Mouse (Mus musculus) adrenal gland, postnatal 25 days (tissue): Measurements from ENCODE around the gene Sept9. TPM values are rescaled to one million over a fixed set of nuclear protein-coding genes. Genes with fewer than 3 reads are reported as not detected.
A peak's percentile ranks its signal among the peaks of the same experiment; 100 is the strongest.

Experiments used
- DNase-seq: peaks from one replicate; pipeline ENCODE4 v3.0.0; 2021; ENCODE audit warnings: mixed read lengths
- total RNA-seq: library from RNA; stranded (reverse); gene quantifications from 2 replicates; pipeline ENCODE4 v1.2.3, GENCODE M21; 2021

Sept9 gene
- total RNA-seq, 1 experiment from 2014 or later = 148 TPM

- no peak for DNase-seq
These were observed 184.8 kb downstream of the Sept9 start for GRCm38 (mm10) chr11:117384235-117384634.

DNA sequence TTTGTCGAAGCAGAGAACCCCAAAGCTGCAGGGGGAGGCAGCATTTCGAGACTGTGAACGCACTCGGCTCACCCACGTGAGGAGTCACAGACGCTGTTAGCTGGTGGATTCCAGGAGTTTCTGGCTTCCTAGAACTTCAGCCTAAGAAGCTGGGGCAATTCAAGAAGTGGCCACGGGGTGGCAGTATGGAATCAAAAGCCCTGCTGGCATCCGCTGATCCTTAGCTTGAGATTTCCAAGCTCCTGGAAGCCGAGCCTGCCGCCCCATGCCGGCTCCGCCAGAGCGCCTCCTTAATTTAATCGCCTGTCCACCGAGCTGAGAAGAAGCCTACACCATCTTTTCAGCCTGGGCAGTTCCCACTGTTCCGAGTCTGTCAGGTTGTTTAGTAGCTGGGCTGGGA, 185.4 kb downstream of the Sept9 start:
- peak; percentile 91 for DNase-seq

GRCm38 (mm10) chr11:117385331-117386103, 186.1 kb downstream of the Sept9 start:
- DNase-seq = no peak

DNA sequence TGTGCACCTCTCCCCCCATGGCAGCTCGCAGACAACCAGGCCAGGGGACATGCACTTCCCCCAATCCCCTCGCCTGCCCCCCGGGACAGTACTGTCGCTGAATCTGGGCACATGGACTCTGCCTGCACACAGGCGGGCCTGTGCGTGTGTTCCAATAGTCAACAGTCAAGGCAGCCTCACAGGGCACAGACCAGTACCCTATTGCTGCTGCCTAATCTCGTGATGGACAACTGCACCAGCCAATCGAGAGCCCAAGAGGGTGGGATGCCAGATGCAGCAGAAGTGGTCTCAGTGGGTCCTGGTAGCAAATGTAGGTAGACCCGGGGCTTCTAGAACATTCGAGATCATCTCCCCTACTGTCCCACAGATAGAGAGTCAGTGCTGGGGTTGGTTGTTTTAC, 187.8 kb downstream of the Sept9 start:
- no peak for DNase-seq

DNA sequence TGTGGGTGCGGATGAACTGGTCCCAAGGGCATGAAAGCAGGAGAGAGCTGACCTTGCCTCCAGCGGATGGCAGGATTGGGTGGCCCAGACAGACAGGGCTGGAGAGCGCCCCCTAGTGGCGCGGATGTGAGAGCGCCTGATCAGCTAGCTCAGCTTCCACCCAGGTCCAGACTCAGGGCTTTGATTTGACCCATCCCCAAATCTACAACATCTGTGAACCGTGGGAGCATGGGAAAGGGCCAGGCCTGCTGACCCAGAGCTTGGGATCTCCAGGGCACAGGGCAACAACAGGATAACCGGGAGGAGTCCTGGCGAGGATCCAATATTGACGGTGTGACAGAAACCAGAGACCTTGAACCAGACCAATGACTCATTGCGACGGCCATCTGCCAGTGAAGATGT, 190.5 kb downstream of the Sept9 start:
- DNase-seq = peak; percentile 87

- DNase-seq = no peak
These were observed 191.5 kb downstream of the Sept9 start for GRCm38 (mm10) chr11:117390774-117391534.

GRCm38 (mm10) chr11:117392251-117392650, 192.8 kb downstream of the Sept9 start:
- DNase-seq = no peak

- no peak for DNase-seq
These were observed 194.3 kb downstream of the Sept9 start for GRCm38 (mm10) chr11:117393715-117394114.

GRCm38 (mm10) chr11:117394230-117395137, 195.0 kb downstream of the Sept9 start:
- peak; percentile 31 for DNase-seq

- DNase-seq = no peak
These were observed 195.8 kb downstream of the Sept9 start for GRCm38 (mm10) chr11:117395228-117395627.

DNA sequence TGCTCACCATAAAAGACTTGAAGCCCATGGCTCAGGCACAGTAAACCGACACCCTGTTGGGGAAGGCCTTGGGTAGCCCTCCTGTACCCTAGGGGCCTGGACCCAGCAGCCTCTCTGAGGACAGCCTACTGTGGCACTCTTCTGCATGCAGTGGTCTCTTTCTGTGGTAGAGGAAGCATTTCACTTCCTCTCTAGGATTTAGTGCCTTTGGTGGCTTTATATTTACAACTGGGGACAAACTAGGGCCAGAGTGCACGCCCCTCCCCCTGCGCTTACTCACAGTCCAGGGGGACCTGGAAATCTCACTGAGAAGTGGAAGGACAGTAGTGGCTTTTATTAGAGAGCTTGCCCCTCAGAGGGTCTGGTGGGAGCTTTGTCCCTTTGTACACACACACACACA, 197.5 kb downstream of the Sept9 start:
- no peak for DNase-seq

- DNase-seq = no peak
These were observed 198.3 kb downstream of the Sept9 start for GRCm38 (mm10) chr11:117397755-117398154.

DNA sequence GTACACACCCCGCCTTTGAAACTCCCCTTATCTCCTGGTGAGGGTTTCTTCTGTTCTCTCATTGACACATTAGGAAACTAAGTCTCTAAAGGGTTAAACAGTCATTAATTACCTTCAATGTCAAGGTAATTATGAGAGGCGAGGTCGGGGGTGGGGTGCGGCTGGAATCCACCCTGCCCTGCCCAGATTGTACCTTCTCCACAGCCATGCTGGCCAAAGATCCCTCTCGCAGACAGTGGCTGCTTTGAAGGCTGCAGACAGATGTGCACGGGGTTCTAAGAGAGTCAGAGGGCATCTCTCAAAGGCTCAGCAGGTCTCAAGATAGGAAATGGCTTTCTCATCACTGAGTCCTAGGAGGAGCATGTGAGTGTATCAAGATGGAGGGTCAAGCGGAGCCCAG, 198.7 kb downstream of the Sept9 start:
- DNase-seq = no peak

- no peak for DNase-seq
These were observed 202.3 kb downstream of the Sept9 start for GRCm38 (mm10) chr11:117401583-117402367.

GRCm38 (mm10) chr11:117402550-117402949, 203.1 kb downstream of the Sept9 start:
- DNase-seq = no peak

GRCm38 (mm10) chr11:117403073-117403472, 203.6 kb downstream of the Sept9 start:
- DNase-seq = no peak

DNA sequence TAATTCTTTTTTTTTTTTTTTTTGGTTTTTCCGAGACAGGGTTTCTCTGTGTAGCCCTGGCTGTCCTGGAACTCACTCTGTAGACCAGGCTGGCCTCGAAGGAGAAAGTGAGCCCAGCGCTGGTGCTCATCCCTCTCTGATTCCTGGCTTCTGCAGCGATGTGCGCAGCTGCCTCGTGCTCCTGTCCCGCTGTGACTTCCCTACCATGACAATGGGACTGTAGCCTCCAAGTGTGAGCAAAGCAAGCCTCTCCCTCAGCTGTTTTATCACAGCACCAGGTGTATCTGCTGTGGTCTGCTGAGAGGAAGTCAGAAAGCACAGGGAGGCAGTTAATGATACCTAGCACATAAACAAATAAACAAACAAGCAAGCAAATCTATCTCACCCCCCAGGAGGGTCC, 204.3 kb downstream of the Sept9 start:
- DNase-seq = no peak

DNA sequence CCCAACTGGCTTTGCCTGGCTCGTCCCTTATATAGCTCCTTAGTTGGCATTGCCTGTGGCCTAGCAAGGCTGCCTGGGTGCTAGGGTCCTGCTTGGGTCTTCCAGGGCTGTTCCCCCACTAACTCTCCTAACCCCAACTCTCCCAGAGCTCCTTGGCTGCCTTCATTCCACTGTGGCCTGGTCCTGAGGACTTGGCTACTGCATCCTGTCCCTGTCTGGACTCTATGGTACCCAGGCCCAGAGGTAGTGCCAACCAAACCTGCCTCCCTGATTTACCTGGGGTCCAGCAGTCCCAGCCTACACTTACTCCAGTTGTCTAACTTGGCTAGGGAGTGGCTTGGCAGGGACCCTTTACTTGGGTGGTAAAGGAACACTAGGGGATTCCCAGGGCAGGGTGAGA, 207.2 kb downstream of the Sept9 start:
- DNase-seq = no peak

GRCm38 (mm10) chr11:117407196-117407595, 207.7 kb downstream of the Sept9 start:
- DNase-seq = no peak

DNA sequence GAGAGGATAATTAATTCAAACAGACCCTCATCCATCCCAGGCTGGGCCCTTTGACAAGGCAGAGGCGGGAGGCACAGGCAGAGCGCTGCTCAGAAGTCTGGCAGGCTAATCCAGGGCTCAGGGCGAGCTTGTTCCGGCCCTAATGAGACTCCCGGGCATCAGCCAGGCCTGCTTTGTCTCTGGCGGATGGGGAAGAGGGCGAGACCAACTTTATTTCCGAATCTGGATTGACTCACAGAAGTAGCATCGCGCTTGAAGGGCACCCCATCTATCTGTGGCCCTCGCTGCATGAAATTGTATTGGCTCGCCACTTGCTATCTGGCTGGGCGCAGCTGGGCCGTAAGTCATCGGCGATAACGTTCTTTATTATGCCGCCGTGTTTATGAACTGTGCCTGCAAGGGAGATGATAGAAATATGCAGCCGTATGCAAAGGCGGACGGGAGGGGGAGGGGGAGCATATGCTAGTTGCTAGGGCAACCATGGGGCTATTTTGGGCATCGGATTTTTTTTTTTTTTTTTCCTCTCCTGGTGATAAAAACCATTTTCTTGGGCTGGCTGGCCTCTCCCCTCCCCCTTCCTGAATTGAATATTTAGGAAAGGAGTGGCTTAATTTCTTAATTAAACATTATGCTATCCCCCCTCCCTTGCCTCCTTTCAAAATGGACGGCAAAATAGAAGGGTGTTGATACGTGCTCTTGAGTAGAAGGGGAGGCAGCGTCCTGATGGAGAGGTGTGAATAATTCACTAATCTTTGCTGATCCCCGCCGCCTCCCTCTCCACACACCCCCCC, 208.4 kb downstream of the Sept9 start:
- peak; percentile 23 for DNase-seq
